Mouse (Mus musculus): ENCODE measurements around the gene Stx16. TPM values are rescaled to one million over a fixed set of nuclear protein-coding genes. Genes with fewer than 3 reads are reported as not detected.

The Stx16 gene
- total RNA-seq (2017): 55.0 and 58.1 TPM in 2 replicates

GRCm38 (mm10) chr2:174075673-174076432, at the start of gene Stx16:
TSS of gene Stx16 (plus strand) at chr2:174076308.
- ATAC-seq (ENCODE audit: extremely low read depth, insufficient number of reproducible peaks, low FRiP score, poor library complexity, severe bottlenecking): peak; percentile 74

GRCm38 (mm10) chr2:174026406-174026805, 49.7 kb upstream of the Stx16 start:
- no peak for ATAC-seq (ENCODE audit: extremely low read depth, insufficient number of reproducible peaks, low FRiP score, poor library complexity, severe bottlenecking)

- ATAC-seq (ENCODE audit: extremely low read depth, insufficient number of reproducible peaks, low FRiP score, poor library complexity, severe bottlenecking): no peak
Observed at GRCm38 (mm10) chr2:174033257-174033800, 42.8 kb upstream of the Stx16 start.

GRCm38 (mm10) chr2:174047656-174048055, 28.5 kb upstream of the Stx16 start:
- ATAC-seq (ENCODE audit: extremely low read depth, insufficient number of reproducible peaks, low FRiP score, poor library complexity, severe bottlenecking): no peak

GRCm38 (mm10) chr2:174049481-174050338, 26.4 kb upstream of the Stx16 start:
- no peak for ATAC-seq (ENCODE audit: extremely low read depth, insufficient number of reproducible peaks, low FRiP score, poor library complexity, severe bottlenecking)

- no peak for ATAC-seq (ENCODE audit: extremely low read depth, insufficient number of reproducible peaks, low FRiP score, poor library complexity, severe bottlenecking)
Observed at GRCm38 (mm10) chr2:174050339-174050685, 25.8 kb upstream of the Stx16 start.

GRCm38 (mm10) chr2:174051081-174051481, 25.0 kb upstream of the Stx16 start:
- ATAC-seq (ENCODE audit: extremely low read depth, insufficient number of reproducible peaks, low FRiP score, poor library complexity, severe bottlenecking): no peak

GRCm38 (mm10) chr2:174054496-174054895, 21.6 kb upstream of the Stx16 start:
- ATAC-seq (ENCODE audit: extremely low read depth, insufficient number of reproducible peaks, low FRiP score, poor library complexity, severe bottlenecking): no peak

- ATAC-seq (ENCODE audit: extremely low read depth, insufficient number of reproducible peaks, low FRiP score, poor library complexity, severe bottlenecking): no peak
Observed at GRCm38 (mm10) chr2:174057730-174058129, 18.4 kb upstream of the Stx16 start.

- no peak for ATAC-seq (ENCODE audit: extremely low read depth, insufficient number of reproducible peaks, low FRiP score, poor library complexity, severe bottlenecking)
Observed at GRCm38 (mm10) chr2:174058316-174058939, 17.7 kb upstream of the Stx16 start.

GRCm38 (mm10) chr2:174059591-174060385, 16.3 kb upstream of the Stx16 start:
- ATAC-seq (ENCODE audit: extremely low read depth, insufficient number of reproducible peaks, low FRiP score, poor library complexity, severe bottlenecking): no peak

- ATAC-seq (ENCODE audit: extremely low read depth, insufficient number of reproducible peaks, low FRiP score, poor library complexity, severe bottlenecking): no peak
Observed at GRCm38 (mm10) chr2:174061219-174061618, 14.9 kb upstream of the Stx16 start.

GRCm38 (mm10) chr2:174063074-174063473, 13.0 kb upstream of the Stx16 start:
- no peak for ATAC-seq (ENCODE audit: extremely low read depth, insufficient number of reproducible peaks, low FRiP score, poor library complexity, severe bottlenecking)

- no peak for ATAC-seq (ENCODE audit: extremely low read depth, insufficient number of reproducible peaks, low FRiP score, poor library complexity, severe bottlenecking)
Observed at GRCm38 (mm10) chr2:174063527-174064211, 12.4 kb upstream of the Stx16 start.

- ATAC-seq (ENCODE audit: extremely low read depth, insufficient number of reproducible peaks, low FRiP score, poor library complexity, severe bottlenecking): no peak
Observed at GRCm38 (mm10) chr2:174067793-174068419, 8.2 kb upstream of the Stx16 start.

- ATAC-seq (ENCODE audit: extremely low read depth, insufficient number of reproducible peaks, low FRiP score, poor library complexity, severe bottlenecking): peak; percentile 21; the same call in 1 of the 2 replicates
Observed at GRCm38 (mm10) chr2:174069532-174070049, 6.5 kb upstream of the Stx16 start.

GRCm38 (mm10) chr2:174071406-174071805, 4.7 kb upstream of the Stx16 start:
- ATAC-seq (ENCODE audit: extremely low read depth, insufficient number of reproducible peaks, low FRiP score, poor library complexity, severe bottlenecking): no peak
